Mouse (Mus musculus) forebrain, embryonic 14.5 days (tissue): ENCODE measurements around the gene Pcf11. TPM values are rescaled to one million over a fixed set of nuclear protein-coding genes. Genes with fewer than 3 reads are reported as not detected.

Source experiments
- ATAC-seq: fragments of 200-750 bp; cut with Nextera tagmentation; 2 replicates; pipeline ENCODE4 v1.8.0; 2017; ENCODE audit warnings: mild to moderate bottlenecking, moderate library complexity
- DNase-seq: peaks from one replicate; pipeline ENCODE4 v3.0.0-alpha.2; 2015; ENCODE audit warnings: low spot score
- H3K27ac ChIP-seq: fragments of 300-500 bp; sonication (generic); 2 replicates; pipeline ENCODE4 v1.5.1; 2014; ENCODE audit warnings: low read depth, mild to moderate bottlenecking, control low read depth, low read length, moderate library complexity
- H3K27me3 ChIP-seq: fragments of 300-500 bp; sonication (generic); replicated peaks from 2 replicates; pipeline ENCODE4 v1.6.1; 2014; ENCODE audit warnings: low read length, control low read depth, mixed read lengths; ENCODE audit not compliant: control insufficient read depth, insufficient read depth
- H3K36me3 ChIP-seq: fragments of 300-500 bp; sonication (generic); 2 replicates; pipeline ENCODE4 v1.6.1; 2014; ENCODE audit warnings: low read length, control low read depth; ENCODE audit not compliant: control insufficient read depth, insufficient read depth
- H3K4me1 ChIP-seq: fragments of 300-500 bp; sonication (generic); 2 replicates; pipeline ENCODE4 v1.6.1; 2014; ENCODE audit warnings: antibody characterized with exemption, low read length, control low read depth; ENCODE audit not compliant: control insufficient read depth, insufficient read depth
- H3K4me2 ChIP-seq: fragments of 300-500 bp; sonication (generic); 2 replicates; pipeline ENCODE4 v1.6.1; 2014; ENCODE audit warnings: mild to moderate bottlenecking, control low read depth, low read length
- H3K4me3 ChIP-seq: fragments of 300-500 bp; sonication (generic); 2 replicates; pipeline ENCODE4 v1.5.1; 2014; ENCODE audit warnings: low read depth, low read length, control low read depth
- H3K9ac ChIP-seq: fragments of 300-500 bp; sonication (generic); 2 replicates; pipeline ENCODE4 v1.6.1; 2014; ENCODE audit warnings: mild to moderate bottlenecking, low read length, control low read depth, moderate library complexity
- H3K9me3 ChIP-seq: fragments of 300-500 bp; sonication (generic); replicated peaks from 2 replicates; pipeline ENCODE4 v1.6.1; 2016; ENCODE audit warnings: low read length, control low read depth, mixed read lengths; ENCODE audit not compliant: control insufficient read depth
- WGBS: fragments of 180-500 bp; shearing (Covaris S2); extraction: QIAGEN DNeasy Blood & Tissue Kit; methylation state at CpG from one replicate; pipeline ENCODE4 v1.1.7; 2014; 5-methylcytosine and 5-hydroxymethylcytosine counted together
- polyA plus RNA-seq: library from polyadenylated mRNA; unstranded; fragments of >200 nt; fragmentation: Nextera tagmentation; extraction: Ambion mirVana; gene quantifications from 2 replicates; pipeline ENCODE4 v1.2.1, GENCODE M21; 2014

Pcf11 gene
- polyA plus RNA-seq, 1 experiment from 2014 or later = 18.4 TPM

DNA sequence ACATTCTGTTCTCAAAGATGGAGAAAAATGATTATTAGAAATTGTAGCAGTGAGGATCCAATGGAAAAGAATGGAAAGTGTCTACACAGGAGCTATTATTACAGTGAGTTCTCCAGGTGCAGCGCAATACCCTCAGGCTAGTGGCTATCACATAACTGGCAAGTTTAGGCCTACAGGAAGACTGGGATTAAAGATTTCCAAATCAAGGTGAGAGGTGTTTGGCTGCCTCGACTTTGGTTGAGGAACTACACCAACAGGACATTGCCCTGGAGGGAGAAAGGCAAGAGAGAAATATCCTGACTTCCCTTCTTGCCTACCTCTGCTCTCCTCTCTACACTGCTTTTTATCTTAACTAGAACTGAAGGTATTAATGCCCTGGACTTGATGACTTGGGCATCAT lies 19.4 kb upstream of the Pcf11 start:
- Histone ChIP-seq H3K27ac (no peak overlapping the region), H3K4me1 (no peaks in the 10 kb centered on the region), H3K4me2 (no peak overlapping the region), H3K36me3 (no peaks in the 10 kb centered on the region), H3K4me3 (no peak overlapping the region), H3K9ac (no peak overlapping the region), H3K27me3 (no peaks in the 10 kb centered on the region), H3K9me3 (no peaks in the 10 kb centered on the region)
- ATAC-seq (no peak), DNase-seq (no peak)
- 90% methylated on average over 2 of the region's 2 CpGs for WGBS

- Histone ChIP-seq H3K4me2 (no peak overlapping the region), H3K4me3 (no peak overlapping the region), H3K4me1 (no peaks in the 10 kb centered on the region), H3K9ac (no peak overlapping the region), H3K27me3 (no peaks in the 10 kb centered on the region), H3K27ac (no peak overlapping the region), H3K36me3 (no peaks in the 10 kb centered on the region), H3K9me3 (no peaks in the 10 kb centered on the region)
- 63% methylated on average over 2 of the region's 2 CpGs for WGBS
- DNase-seq (no peak), ATAC-seq (no peak)
Measured at GRCm38 (mm10) chr7:92688299-92688669, 18.6 kb upstream of the Pcf11 start.

DNA sequence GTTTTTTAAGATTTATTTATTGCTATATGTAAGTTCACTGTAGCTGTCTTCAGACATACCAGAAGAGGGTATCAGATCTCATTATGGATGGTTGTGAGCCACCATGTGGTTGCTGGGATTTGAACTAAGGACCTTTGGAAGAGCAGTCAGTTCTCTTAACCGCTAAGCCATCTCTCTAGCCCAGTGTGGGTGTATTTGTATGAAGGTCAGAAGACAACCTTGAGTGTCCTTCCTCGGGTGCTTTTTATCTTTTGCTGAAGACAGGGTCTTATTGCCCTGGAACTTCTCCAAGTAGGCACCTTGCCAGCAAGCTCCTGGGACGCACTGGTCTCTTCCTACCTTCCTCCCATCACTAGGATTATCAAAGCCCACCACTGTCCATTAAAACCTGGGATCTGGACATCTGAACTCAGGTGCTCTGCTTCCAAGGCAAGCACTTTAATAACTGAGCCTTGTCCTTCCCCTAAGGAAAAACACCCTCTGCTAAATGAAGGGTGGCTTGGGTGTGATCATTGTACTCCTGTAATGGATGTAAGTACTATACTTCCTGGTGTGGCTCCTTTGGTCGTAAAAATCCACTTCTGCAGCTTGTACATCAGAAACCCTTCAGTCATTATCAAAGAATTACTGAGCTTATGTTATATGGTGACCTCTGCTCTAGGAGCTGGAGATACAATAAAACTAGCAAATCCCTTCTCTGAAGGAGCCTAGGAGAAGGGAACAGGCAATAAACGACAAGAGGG lies 18.0 kb upstream of the Pcf11 start:
- Histone ChIP-seq H3K4me3 (no peak overlapping the region), H3K27me3 (no peaks in the 10 kb centered on the region), H3K4me1 (no peaks in the 10 kb centered on the region), H3K27ac (no peak overlapping the region), H3K9ac (no peak overlapping the region), H3K9me3 (no peaks in the 10 kb centered on the region), H3K36me3 (no peaks in the 10 kb centered on the region), H3K4me2 (no peak overlapping the region)
- no peak for DNase-seq
- WGBS = 62% methylated on average over 5 of the region's 5 CpGs
- ATAC-seq = no peak

GRCm38 (mm10) chr7:92677346-92677745 lies 7.6 kb upstream of the Pcf11 start:
- WGBS = 83% methylated on average over 4 of the region's 4 CpGs
- H3K27ac ChIP-seq = no peak overlapping the region
- DNase-seq (no peak), ATAC-seq (no peak)
- H3K4me1 ChIP-seq = no peaks in the 10 kb centered on the region
- no peak overlapping the region for H3K4me2 ChIP-seq
- no peaks in the 10 kb centered on the region for H3K9me3 ChIP-seq
- H3K27me3 ChIP-seq = no peaks in the 10 kb centered on the region
- no peak overlapping the region for H3K4me3 ChIP-seq
- no peak overlapping the region for H3K9ac ChIP-seq
- no peaks in the 10 kb centered on the region for H3K36me3 ChIP-seq

GRCm38 (mm10) chr7:92675131-92675530 lies 5.4 kb upstream of the Pcf11 start:
- H3K27ac ChIP-seq = no peak overlapping the region
- 89% methylated on average over 3 of the region's 3 CpGs for WGBS

GRCm38 (mm10) chr7:92668791-92669506 lies 785 bp downstream of the Pcf11 start:
- Histone ChIP-seq H3K4me1 (peaks cover 14% of the 10 kb centered on the region), H3K4me3 (peak overlapping the region; percentile 59), H3K36me3 (peaks cover 5% of the 10 kb centered on the region), H3K27me3 (no peaks in the 10 kb centered on the region), H3K9me3 (no peaks in the 10 kb centered on the region), H3K4me2 (peak overlapping the region; percentile 86), H3K27ac (peak overlapping the region; percentile 98), H3K9ac (peak overlapping the region; percentile 94)
- DNase-seq (peak; percentile 57), ATAC-seq (peak; percentile 8)
- WGBS = under 1% methylated on average over 29 of the region's 29 CpGs

More at GRCm38 (mm10) chr7:92675131-92675530, 5.4 kb upstream of the Pcf11 start:
- Histone ChIP-seq H3K9me3 (no peaks in the 10 kb centered on the region), H3K4me1 (peaks cover 3% of the 10 kb centered on the region; the same call in 1 of the 2 replicates), H3K27me3 (no peaks in the 10 kb centered on the region), H3K4me2 (no peak overlapping the region), H3K4me3 (no peak overlapping the region), H3K9ac (no peak overlapping the region), H3K36me3 (no peaks in the 10 kb centered on the region)
- DNase-seq = no peak
- ATAC-seq = no peak

DNA sequence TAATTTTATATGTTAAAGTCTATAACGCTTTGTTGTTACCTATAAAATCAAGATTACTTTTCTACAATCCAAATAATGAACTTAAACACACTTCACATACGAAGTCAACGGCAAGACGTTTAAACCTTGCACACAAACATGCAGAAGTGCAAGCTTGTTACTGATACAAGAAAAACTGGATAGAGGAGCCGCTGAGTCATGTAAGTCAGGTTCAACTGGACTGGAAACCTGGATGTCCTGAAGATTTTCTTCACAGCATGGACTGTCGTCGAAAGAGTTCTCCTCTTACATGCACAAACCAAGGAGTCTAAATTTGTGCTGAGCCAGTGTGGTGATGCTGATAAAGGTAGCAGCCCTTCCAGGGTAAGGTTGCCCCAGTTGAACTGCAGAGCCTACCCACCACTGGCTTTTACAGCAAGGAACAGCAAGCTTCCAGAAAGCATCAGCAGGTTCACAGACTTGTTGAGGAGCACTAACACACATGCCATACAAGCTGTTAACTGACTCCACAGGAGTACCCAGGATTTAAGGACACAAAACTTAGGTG lies 3.4 kb downstream of the Pcf11 start:
- Histone ChIP-seq H3K9ac (0 out of 2 replicates have a peak overlapping the region, but pooled peaks have one; percentile 21), H3K36me3 (peaks cover 19% of the 10 kb centered on the region), H3K4me2 (peak overlapping the region; percentile 86), H3K27ac (no peak overlapping the region), H3K9me3 (no peaks in the 10 kb centered on the region), H3K4me1 (peaks cover 14% of the 10 kb centered on the region), H3K27me3 (no peaks in the 10 kb centered on the region), H3K4me3 (no peak overlapping the region)
- ATAC-seq (no peak), DNase-seq (no peak)
- 88% methylated on average over 7 of the region's 7 CpGs for WGBS

DNA sequence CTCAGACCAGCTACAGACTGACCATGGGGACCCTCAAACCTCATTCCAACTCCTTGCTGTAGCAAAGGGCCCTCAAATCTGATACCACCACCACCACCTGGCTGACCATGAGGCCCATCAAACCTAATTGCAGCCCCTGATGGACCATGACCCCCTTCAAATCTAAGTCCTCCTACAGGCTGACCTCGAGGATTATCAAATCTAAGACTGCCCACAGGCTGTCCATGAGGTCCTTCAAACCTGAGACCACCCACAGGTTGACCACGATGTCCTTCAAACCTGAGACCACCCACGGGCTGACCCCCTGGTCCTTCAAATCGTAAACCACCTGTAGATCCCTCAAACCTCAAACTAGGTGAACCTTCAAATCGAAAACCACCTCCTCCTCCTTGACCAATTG lies 11.7 kb downstream of the Pcf11 start:
- peaks cover 72% of the 10 kb centered on the region for H3K36me3 ChIP-seq

DNA sequence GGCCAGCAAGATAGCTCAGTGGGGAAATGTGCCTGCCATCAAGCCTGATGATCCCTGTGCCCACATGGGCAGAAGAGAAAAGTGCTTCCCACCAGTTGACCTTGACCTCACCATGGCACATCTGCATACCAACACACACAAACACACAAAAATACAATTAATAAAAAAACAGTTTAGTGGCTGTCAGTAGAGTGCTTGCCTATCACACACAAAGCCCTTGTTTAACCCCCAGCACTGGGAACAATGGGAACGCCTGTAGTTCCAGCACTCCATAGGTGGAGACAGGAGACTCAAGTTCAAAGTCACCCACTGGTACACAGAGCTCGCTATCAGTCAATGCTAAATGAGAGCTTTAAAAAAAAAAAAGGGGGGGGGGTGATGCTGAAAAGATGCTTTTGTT lies 13.3 kb downstream of the Pcf11 start:
- DNase-seq (no peak), ATAC-seq (peak; percentile 42; the same call in 1 of the 2 replicates)
- H3K27me3 ChIP-seq = no peaks in the 10 kb centered on the region
- peaks cover 65% of the 10 kb centered on the region for H3K36me3 ChIP-seq
- H3K4me3 ChIP-seq = no peak overlapping the region
- H3K9ac ChIP-seq = no peak overlapping the region
- H3K4me2 ChIP-seq = no peak overlapping the region
- no peaks in the 10 kb centered on the region; the same call in 1 of the 2 replicates for H3K9me3 ChIP-seq
- no peaks in the 10 kb centered on the region for H3K4me1 ChIP-seq
- H3K27ac ChIP-seq = no peak overlapping the region
- WGBS = 78% methylated on average over 2 of the region's 2 CpGs

More for the DNA sequence above, 11.7 kb downstream of the Pcf11 start:
- no peak overlapping the region for H3K9ac ChIP-seq
- ATAC-seq (no peak), DNase-seq (no peak)
- no peak overlapping the region for H3K4me3 ChIP-seq
- H3K27me3 ChIP-seq = no peaks in the 10 kb centered on the region
- H3K4me2 ChIP-seq = no peak overlapping the region
- no peak overlapping the region for H3K27ac ChIP-seq
- 95% methylated on average over 5 of the region's 5 CpGs for WGBS
- H3K4me1 ChIP-seq = no peaks in the 10 kb centered on the region
- H3K9me3 ChIP-seq = no peaks in the 10 kb centered on the region; the same call in 1 of the 2 replicates
